Mouse (Mus musculus): ENCODE measurements at regions not wholly inside any gene's neighbourhood (a gene's known extent, or its start where the extent isn't known, plus 50 kb on each side); places are given as distances from the start of the nearest gene placed in this dataset.
A peak's percentile ranks its signal among the peaks of the same experiment; 100 is the strongest.
"Not testable (repeated sequence)": the region's sequence is repeated elsewhere in the genome, so short reads cannot be mapped to it uniquely, and the experiment has no call there.

DNA sequence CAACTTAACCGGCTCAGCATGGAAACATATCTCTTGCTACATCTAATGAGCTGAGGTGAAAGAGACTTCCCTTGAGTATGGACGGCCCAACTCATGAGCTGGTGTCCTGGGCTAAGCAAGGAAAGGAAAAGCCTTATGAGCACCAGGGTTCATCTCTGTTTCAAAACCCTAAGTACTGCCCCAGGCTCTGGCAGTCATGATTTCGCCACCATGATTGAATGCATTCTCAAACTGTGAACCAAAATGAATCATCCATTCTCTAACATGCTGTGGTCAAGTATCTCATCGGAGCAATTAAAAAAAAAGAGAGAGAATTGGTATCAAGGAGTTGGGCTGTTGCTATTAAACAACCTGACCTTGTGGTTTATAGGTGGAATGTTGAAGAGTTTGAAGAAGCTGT is 803.4 kb upstream of the Sox9 start:
- H3K4me1 ChIP-seq (replicated peaks; ENCODE audit: control insufficient read depth, insufficient read depth, low read length), result no peaks in the 10 kb centered on the region
- no peak overlapping the region for H3K27ac ChIP-seq (ENCODE audit: low read length)
- ATAC-seq (ENCODE audit: low read depth), result no peak
- H3K4me2 ChIP-seq (ENCODE audit: low read depth, low read length), result no peak overlapping the region
- no peaks in the 10 kb centered on the region for H3K27me3 ChIP-seq (ENCODE audit: control insufficient read depth, insufficient read depth, low read depth, low read length)
- no peaks in the 10 kb centered on the region for H3K9me3 ChIP-seq (ENCODE audit: control insufficient read depth, low read length)
- H3K9ac ChIP-seq (ENCODE audit: low read length), result no peak overlapping the region
- WGBS, result 84% methylated on average over 4 of the region's 4 CpGs
- no peak overlapping the region for H3K4me3 ChIP-seq (ENCODE audit: low read length)
- H3K36me3 ChIP-seq (ENCODE audit: control insufficient read depth, insufficient read depth, low read length), result no peaks in the 10 kb centered on the region

DNA sequence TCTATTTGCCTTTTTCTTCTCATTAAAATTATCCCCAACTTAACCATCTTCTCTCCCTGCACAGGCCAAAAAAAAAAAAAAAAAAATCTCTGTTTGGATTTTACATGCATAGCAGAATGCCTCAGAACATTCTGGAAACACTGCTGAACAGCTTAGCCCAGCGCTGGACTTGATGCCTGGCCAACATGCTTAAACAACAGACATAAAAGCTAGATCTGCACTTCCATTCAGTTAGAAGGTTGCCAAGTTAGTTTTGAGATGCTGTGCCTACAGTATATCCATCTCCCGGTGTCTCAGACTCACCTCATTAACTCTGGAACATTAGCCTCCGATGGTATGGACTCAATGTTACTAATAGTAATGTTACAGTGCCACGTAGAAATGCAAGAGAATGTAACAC is 785.6 kb upstream of the Sox9 start:
- Histone ChIP-seq H3K9ac (ENCODE audit: low read length) (no peak overlapping the region), H3K36me3 (ENCODE audit: control insufficient read depth, insufficient read depth, low read length) (no peaks in the 10 kb centered on the region), H3K27me3 (ENCODE audit: control insufficient read depth, insufficient read depth, low read depth, low read length) (no peaks in the 10 kb centered on the region), H3K27ac (ENCODE audit: low read length) (peak overlapping the region; percentile 4; the same call in 1 of the 2 replicates), H3K4me1 (replicated peaks; ENCODE audit: control insufficient read depth, insufficient read depth, low read length) (no peaks in the 10 kb centered on the region), H3K4me3 (ENCODE audit: low read length) (no peak overlapping the region), H3K9me3 (ENCODE audit: control insufficient read depth, low read length) (no peaks in the 10 kb centered on the region), H3K4me2 (ENCODE audit: low read depth, low read length) (no peak overlapping the region)
- ATAC-seq (ENCODE audit: low read depth), result peak; percentile 93
- WGBS, result 35% methylated on average over 4 of the region's 4 CpGs

DNA sequence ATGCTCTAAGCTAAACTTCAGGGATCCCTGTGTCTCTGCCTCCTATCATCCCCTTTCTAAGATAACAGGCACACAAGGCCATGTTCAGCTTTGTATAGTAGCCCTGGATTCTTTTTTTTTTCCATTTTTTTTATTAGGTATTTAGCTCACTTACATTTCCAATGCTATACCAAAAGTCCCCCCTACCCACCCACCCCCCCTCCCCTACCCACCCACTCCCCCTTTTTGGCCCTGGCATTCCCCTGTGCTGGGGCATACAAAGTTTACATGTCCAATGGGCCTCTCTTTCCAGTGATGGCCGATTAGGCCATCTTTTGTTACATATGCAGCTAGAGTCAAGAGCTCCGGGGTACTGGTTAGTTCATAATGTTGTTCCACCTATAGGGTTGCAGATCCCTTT is 771.2 kb upstream of the Sox9 start:
- not testable (repeated sequence) for H3K27me3 ChIP-seq (ENCODE audit: control insufficient read depth, insufficient read depth, low read depth, low read length); H3K9ac ChIP-seq (ENCODE audit: low read length); H3K4me2 ChIP-seq (ENCODE audit: low read depth, low read length); H3K36me3 ChIP-seq (ENCODE audit: control insufficient read depth, insufficient read depth, low read length); H3K27ac ChIP-seq (ENCODE audit: low read length); H3K9me3 ChIP-seq (ENCODE audit: control insufficient read depth, low read length); H3K4me1 ChIP-seq (replicated peaks; ENCODE audit: control insufficient read depth, insufficient read depth, low read length); ATAC-seq (ENCODE audit: low read depth); H3K4me3 ChIP-seq (ENCODE audit: low read length)
- WGBS, result no CpG with 5 or more reads among the region's 2 CpGs

DNA sequence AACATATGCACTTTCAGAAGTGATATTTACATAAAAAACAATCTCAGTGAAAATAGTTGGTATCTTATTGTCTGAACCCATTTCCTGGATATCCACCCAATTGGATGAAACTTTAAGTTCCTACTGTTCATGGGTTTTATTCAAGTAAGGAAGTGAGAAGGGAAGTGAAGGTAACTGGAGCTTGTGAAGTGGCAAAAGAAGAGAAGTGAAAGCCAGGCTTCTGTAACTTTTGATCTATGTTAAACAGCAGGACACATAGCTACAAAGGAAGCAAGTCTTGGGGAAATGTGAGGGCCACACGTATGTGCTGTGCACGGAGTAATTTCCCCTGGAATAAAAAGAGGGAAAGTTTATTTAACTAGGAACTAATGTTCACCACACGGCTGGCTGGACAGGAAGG is 764.1 kb upstream of the Sox9 start:
- Histone ChIP-seq H3K9ac (ENCODE audit: low read length) (no peak overlapping the region), H3K4me3 (ENCODE audit: low read length) (no peak overlapping the region), H3K27me3 (ENCODE audit: control insufficient read depth, insufficient read depth, low read depth, low read length) (no peaks in the 10 kb centered on the region), H3K36me3 (ENCODE audit: control insufficient read depth, insufficient read depth, low read length) (no peaks in the 10 kb centered on the region), H3K9me3 (ENCODE audit: control insufficient read depth, low read length) (no peaks in the 10 kb centered on the region), H3K27ac (ENCODE audit: low read length) (no peak overlapping the region), H3K4me1 (replicated peaks; ENCODE audit: control insufficient read depth, insufficient read depth, low read length) (no peaks in the 10 kb centered on the region), H3K4me2 (ENCODE audit: low read depth, low read length) (no peak overlapping the region)
- 67% methylated on average over 3 of the region's 3 CpGs for whole genome bisulfite sequencing
- ATAC-seq (ENCODE audit: low read depth), result no peak

DNA sequence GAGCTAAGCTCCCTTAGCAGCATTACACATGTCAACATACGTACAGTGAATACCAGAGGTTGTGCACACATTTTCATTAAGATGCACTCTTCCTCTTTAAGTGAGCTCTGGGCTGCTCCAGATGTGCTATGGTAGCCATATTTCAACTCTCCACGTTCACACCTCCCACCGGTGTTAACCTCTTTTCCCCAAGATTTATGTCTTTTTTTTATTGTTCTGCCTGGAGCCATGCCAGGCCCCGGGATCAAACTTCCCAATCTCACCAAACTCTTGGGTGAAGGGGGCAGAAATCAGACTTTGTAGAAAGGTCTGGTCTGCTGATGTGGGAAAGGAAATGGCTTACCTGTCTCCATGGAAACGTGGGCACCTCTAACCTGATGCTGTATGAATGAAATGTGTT is 754.0 kb upstream of the Sox9 start:
- Histone ChIP-seq H3K36me3 (ENCODE audit: control insufficient read depth, insufficient read depth, low read length) (no peaks in the 10 kb centered on the region), H3K27me3 (ENCODE audit: control insufficient read depth, insufficient read depth, low read depth, low read length) (no peaks in the 10 kb centered on the region), H3K4me2 (ENCODE audit: low read depth, low read length) (no peak overlapping the region), H3K27ac (ENCODE audit: low read length) (no peak overlapping the region), H3K4me3 (ENCODE audit: low read length) (no peak overlapping the region), H3K9me3 (ENCODE audit: control insufficient read depth, low read length) (no peaks in the 10 kb centered on the region; the same call in 1 of the 2 replicates), H3K9ac (ENCODE audit: low read length) (no peak overlapping the region), H3K4me1 (replicated peaks; ENCODE audit: control insufficient read depth, insufficient read depth, low read length) (no peaks in the 10 kb centered on the region)
- no peak for ATAC-seq (ENCODE audit: low read depth)
- WGBS, result 70% methylated on average over 5 of the region's 5 CpGs

DNA sequence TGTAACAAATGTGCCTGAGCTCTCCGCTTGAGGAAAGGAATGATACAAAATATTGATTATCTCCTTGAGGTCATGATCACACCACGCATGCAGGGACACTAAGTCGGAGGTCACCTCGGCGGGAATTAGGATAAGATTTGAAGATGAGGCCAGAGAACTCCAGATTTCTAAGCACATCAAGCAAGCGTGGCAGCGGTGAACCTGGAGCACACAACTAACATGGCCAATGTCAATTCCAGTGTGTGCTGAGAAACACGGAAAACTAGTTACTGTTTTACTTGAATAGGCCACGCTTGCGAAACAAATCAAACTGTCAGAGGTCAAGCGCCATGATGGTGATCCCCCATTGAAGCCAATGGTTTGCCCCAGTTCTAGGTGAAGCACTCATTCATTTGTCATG is 743.3 kb upstream of the Sox9 start:
- H3K27me3 ChIP-seq (ENCODE audit: control insufficient read depth, insufficient read depth, low read depth, low read length), result no peaks in the 10 kb centered on the region
- H3K4me2 ChIP-seq (ENCODE audit: low read depth, low read length), result no peak overlapping the region
- no peak overlapping the region for H3K9ac ChIP-seq (ENCODE audit: low read length)
- no peak overlapping the region for H3K27ac ChIP-seq (ENCODE audit: low read length)
- no peak for ATAC-seq (ENCODE audit: low read depth)
- no peak overlapping the region for H3K4me3 ChIP-seq (ENCODE audit: low read length)
- no peaks in the 10 kb centered on the region for H3K4me1 ChIP-seq (replicated peaks; ENCODE audit: control insufficient read depth, insufficient read depth, low read length)
- WGBS, result 95% methylated on average over 11 of the region's 11 CpGs
- no peaks in the 10 kb centered on the region for H3K9me3 ChIP-seq (ENCODE audit: control insufficient read depth, low read length)
- H3K36me3 ChIP-seq (ENCODE audit: control insufficient read depth, insufficient read depth, low read length), result no peaks in the 10 kb centered on the region

DNA sequence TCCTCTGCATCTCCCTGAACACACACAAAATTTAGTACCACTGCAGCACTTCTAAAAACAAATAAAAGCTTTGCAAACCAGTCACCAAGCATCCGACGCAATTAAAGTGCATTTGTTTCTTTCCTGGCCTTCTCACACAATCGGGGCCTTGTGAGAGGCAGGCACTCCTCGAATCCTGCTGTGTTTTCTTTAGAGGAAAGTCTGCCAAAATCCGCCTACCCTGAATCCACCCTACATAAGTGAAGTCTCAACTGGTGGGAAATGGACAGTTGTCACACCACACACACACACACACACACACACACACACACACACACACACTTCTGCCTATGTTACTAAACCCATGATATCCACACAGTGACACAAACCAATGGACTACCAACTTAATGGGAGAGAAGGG is 737.6 kb upstream of the Sox9 start:
- no peak overlapping the region for H3K9ac ChIP-seq (ENCODE audit: low read length)
- no peak for ATAC-seq (ENCODE audit: low read depth)
- H3K36me3 ChIP-seq (ENCODE audit: control insufficient read depth, insufficient read depth, low read length), result no peaks in the 10 kb centered on the region
- H3K27ac ChIP-seq (ENCODE audit: low read length), result no peak overlapping the region
- H3K4me1 ChIP-seq (replicated peaks; ENCODE audit: control insufficient read depth, insufficient read depth, low read length), result no peaks in the 10 kb centered on the region
- H3K4me3 ChIP-seq (ENCODE audit: low read length), result no peak overlapping the region
- 49% methylated on average over 5 of the region's 5 CpGs for WGBS
- H3K27me3 ChIP-seq (ENCODE audit: control insufficient read depth, insufficient read depth, low read depth, low read length), result no peaks in the 10 kb centered on the region
- no peaks in the 10 kb centered on the region for H3K9me3 ChIP-seq (ENCODE audit: control insufficient read depth, low read length)
- H3K4me2 ChIP-seq (ENCODE audit: low read depth, low read length), result no peak overlapping the region

DNA sequence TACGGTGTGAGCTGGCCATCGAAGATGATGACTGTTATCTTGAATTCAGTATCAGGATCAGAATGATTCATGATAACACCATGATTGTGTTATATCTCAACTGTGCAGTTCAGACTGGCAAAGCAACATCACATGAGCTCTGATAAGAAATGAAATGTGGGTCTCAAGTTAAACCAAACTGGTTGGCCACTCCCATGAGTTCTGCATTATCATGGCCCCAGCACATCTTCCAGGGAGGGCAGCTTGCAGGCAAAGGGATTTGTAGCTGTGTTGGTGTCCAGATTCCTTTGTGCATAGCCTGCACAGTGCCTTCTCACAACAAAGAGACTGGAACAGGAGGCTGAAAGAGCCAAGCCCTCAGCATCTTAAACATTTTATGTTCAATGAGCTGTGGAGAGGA is 736.7 kb upstream of the Sox9 start:
- no peak for ATAC-seq (ENCODE audit: low read depth)
- Histone ChIP-seq H3K4me2 (ENCODE audit: low read depth, low read length) (no peak overlapping the region), H3K27me3 (ENCODE audit: control insufficient read depth, insufficient read depth, low read depth, low read length) (no peaks in the 10 kb centered on the region), H3K4me1 (replicated peaks; ENCODE audit: control insufficient read depth, insufficient read depth, low read length) (no peaks in the 10 kb centered on the region), H3K36me3 (ENCODE audit: control insufficient read depth, insufficient read depth, low read length) (no peaks in the 10 kb centered on the region), H3K4me3 (ENCODE audit: low read length) (no peak overlapping the region), H3K27ac (ENCODE audit: low read length) (no peak overlapping the region), H3K9me3 (ENCODE audit: control insufficient read depth, low read length) (no peaks in the 10 kb centered on the region), H3K9ac (ENCODE audit: low read length) (no peak overlapping the region)
- 91% methylated on average over 2 of the region's 2 CpGs for WGBS

DNA sequence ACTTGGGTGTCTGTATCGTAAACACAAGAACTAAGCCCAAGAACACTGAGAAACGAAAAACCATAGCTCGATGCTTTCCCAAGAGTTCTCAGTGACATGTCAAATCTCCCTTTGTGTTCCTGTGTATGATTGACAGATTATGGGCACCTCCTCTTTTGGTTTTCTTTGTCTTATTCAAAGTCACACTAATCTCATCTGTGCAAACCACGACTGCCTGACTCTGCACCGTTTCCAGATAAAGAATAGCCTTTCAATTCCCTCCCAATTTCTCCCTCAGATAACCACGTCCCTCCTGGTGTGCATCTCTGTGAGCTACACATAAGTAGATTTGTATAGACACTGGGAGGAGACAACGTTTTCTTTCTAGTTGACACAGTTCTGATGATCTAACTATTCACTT is 731.7 kb upstream of the Sox9 start:
- no peak for ATAC-seq (ENCODE audit: low read depth)
- no peaks in the 10 kb centered on the region for H3K9me3 ChIP-seq (ENCODE audit: control insufficient read depth, low read length)
- 66% methylated on average over 7 of the region's 7 CpGs for WGBS
- peaks cover 5% of the 10 kb centered on the region; the same call in 1 of the 2 replicates for H3K4me1 ChIP-seq (replicated peaks; ENCODE audit: control insufficient read depth, insufficient read depth, low read length)
- no peak overlapping the region for H3K4me3 ChIP-seq (ENCODE audit: low read length)
- H3K36me3 ChIP-seq (ENCODE audit: control insufficient read depth, insufficient read depth, low read length), result no peaks in the 10 kb centered on the region
- no peak overlapping the region for H3K27ac ChIP-seq (ENCODE audit: low read length)
- H3K27me3 ChIP-seq (ENCODE audit: control insufficient read depth, insufficient read depth, low read depth, low read length), result no peaks in the 10 kb centered on the region
- no peak overlapping the region for H3K4me2 ChIP-seq (ENCODE audit: low read depth, low read length)
- H3K9ac ChIP-seq (ENCODE audit: low read length), result no peak overlapping the region

DNA sequence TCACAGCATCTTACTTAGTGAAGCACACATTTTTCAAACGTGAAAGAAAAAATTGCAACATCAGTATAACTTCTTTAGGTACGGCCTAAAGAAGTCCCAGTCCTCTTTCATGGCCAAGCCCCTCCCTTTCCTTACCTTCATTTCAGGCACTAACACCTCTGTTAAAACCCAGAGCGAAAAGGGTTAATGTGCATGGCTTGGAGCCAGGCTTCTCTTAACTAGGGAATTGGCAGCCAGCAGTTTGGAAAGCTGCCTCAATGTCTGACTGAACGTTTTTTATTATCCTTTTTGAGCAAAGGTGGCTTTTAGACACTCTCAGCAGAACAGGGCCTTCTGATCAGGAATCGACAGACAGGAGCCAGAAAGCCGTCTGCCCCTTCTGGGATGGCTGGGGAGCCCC is 726.4 kb upstream of the Sox9 start:
- no peak overlapping the region for H3K9ac ChIP-seq (ENCODE audit: low read length)
- no peak for ATAC-seq (ENCODE audit: low read depth)
- H3K4me3 ChIP-seq (ENCODE audit: low read length), result no peak overlapping the region
- WGBS, result 26% methylated on average over 6 of the region's 6 CpGs
- H3K4me2 ChIP-seq (ENCODE audit: low read depth, low read length), result no peak overlapping the region
- H3K9me3 ChIP-seq (ENCODE audit: control insufficient read depth, low read length), result no peaks in the 10 kb centered on the region
- H3K27me3 ChIP-seq (ENCODE audit: control insufficient read depth, insufficient read depth, low read depth, low read length), result no peaks in the 10 kb centered on the region
- no peak overlapping the region for H3K27ac ChIP-seq (ENCODE audit: low read length)
- H3K36me3 ChIP-seq (ENCODE audit: control insufficient read depth, insufficient read depth, low read length), result no peaks in the 10 kb centered on the region
- H3K4me1 ChIP-seq (replicated peaks; ENCODE audit: control insufficient read depth, insufficient read depth, low read length), result peaks cover 10% of the 10 kb centered on the region; the same call in 1 of the 2 replicates
